Mouse (Mus musculus): Measurements from ENCODE around the gene Psma2. TPM values are rescaled to one million over a fixed set of nuclear protein-coding genes. Genes with fewer than 3 reads are reported as not detected.

Gene Psma2
- 10 to 100 TPM; 58.9 to 67.1 (median 64.5) TPM for total RNA-seq (2022)

DNA sequence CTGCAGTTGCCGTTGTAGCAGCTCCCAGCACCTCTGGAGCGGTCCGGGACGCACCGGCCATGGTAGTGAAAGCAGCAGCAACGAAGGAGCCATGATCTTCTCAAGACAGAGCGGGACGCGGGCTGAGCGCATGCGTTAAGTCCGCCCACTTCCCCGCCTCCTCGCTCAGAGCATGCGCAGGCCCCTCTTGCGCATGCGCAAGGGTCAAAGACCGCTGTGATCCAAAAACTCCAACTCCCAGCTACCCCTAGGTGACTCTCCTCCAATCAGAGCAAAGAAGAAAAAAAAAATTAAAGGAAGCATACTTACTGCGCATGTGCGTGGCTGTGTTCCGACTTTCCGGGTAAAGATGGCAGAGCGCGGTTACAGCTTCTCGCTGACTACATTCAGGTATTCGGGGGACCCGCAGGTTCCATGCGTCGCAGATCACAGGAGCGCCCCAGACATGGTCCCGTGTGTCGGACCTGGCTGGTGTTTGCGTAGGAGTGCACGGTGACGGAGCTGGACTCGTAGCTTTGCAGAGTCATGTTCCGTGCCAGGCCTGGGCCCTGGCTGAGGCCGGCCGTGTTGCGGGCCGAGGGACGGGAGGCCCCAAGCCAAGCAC, at the start of gene Psma2, which contains the start of gene Mrpl32:
Gene Psma2 (plus strand): TSS at position 315 of the 604 bp plus-strand sequence.
Gene Mrpl32 (minus strand): TSS at position 240 of the 604 bp plus-strand sequence.
- peak; percentile 89 to 98 for DNase-seq (ENCODE audit: low spot score in 2 of 2)

DNA sequence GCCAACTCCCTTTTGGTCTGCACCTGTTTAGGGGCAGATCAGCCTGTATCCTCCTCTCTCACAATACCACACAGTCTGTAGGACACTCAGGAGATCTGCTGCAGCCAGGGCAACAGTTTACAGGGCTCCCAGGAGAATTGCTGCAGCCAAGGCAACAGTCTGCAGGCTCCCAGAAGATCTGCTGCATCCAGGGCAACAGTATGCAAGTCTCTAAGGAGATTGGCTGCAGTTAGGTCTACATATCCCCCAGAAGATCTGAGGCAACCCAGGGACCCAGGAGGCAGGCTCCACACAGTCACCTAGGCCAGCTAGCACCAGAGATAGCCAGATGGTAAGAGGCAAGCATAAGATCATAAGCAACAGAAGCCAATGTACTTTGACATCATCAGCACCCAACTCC, 38.9 kb upstream of the Psma2 start:
- no peak for DNase-seq (ENCODE audit: low spot score in 2 of 2)

DNA sequence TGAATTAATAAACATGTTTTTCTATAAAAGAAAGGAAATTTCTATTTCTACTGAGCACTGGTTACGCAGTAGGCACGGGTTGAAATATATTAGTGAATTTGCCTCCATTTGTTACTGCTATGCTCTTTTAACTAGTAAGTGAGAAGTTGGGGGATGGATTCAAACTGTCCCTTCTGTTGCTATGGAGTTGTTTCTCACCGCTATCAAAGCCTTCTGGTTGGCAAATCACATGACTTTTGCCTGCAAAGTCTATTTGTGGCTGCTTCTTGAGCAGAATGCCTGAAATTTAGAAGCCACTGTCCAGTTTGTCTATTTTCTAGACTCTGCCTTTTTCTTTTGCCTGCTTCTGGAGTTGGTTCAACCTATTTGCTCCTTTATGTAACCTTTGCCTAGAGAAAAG, 32.6 kb upstream of the Psma2 start:
- no peak for DNase-seq (ENCODE audit: low spot score in 2 of 2)

- no peak for DNase-seq (ENCODE audit: low spot score in 2 of 2)
Observed at GRCm38 (mm10) chr13:14602744-14603143, 10.3 kb upstream of the Psma2 start.

GRCm38 (mm10) chr13:14607616-14608015, 5.4 kb upstream of the Psma2 start:
- DNase-seq (ENCODE audit: low spot score in 2 of 2) = no peak

DNA sequence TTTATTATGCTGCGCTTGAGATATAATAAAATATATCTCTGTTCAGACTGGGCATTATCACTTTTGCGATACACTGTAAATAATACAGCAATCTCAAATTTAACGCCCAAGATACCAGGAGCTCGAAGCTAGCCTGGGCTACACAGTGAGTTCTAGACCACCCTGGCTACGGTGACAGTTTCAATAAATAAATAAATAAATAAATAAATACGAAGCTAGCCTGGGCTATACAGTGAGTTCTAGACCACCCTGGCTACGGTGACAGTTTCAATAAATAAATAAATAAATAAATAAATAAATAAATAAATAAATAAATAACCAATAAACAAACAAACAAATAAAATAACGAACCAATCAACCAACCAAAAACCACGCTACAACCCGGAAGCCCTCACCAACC, 577 bp upstream of the Psma2 start:
- no peak for DNase-seq (ENCODE audit: low spot score in 2 of 2)

DNA sequence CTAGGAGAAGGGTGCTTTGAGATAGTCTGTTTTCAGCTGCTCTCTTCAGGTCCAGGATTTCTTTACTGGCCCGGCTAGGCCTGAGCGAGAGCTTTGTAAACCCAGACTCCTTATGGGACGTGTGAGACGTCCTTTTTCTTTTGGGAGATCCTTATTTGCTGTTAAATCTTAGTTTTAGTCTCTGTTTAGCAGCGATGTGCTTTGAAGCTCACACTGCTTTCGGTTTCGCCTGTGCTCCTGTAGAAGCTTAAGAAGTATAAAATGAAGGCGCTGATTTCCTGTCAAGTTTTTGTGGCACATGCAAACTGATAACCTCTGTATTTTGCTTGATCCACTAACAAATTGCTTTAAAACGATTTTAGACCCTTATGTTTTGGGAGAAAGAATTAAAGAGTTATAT, 513 bp downstream of the Psma2 start:
- no peak for DNase-seq (ENCODE audit: low spot score in 2 of 2)

GRCm38 (mm10) chr13:14618724-14619123, 5.7 kb downstream of the Psma2 start:
- DNase-seq (ENCODE audit: low spot score in 2 of 2) = peak; percentile 43 to 50

DNA sequence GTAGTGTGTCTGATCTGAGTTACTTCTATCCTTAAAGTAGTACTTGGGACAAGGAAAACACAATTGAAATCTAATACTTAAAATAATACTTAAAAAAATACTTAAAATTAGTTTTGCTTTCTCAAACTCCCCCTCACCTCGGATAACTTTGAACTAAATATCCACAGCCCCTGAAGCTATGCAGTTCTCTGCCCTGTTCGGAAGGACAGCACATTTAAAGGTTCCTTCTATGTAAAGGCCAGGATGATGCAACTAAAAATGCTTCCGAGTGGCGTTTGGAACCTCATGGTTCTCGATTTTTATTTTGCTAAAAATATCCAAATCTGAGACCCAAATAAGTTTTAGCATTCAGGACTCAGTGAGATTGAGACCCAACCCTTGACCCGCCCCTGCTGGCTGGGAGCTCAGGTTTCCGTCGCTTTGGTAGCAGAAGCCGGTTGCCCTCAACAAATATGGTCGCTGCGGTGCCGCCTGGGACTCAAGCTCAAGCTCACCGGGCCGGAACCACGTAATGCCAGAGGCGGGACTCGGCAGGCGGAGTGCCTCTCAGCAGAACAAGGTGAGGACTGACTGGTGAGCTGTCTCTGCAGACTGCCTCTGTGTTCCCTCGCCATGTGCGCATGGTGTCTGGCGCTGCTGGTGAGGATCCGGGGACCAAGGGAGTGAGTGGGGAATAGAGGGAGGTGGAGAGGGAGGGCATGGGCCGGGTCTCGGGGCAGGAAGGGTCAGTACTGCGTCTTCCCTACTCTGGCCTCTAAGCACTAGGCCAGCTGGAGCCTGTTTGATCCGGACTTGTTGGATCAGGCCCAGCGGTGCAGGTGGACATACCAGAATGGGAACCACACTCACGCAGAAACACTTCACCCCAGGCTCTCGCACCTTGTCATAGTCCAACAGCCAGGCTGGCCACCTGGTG, 16.9 kb downstream of the Psma2 start, which contains the start of gene AW209491:
Gene AW209491 (plus strand): TSS at position 429 of the 916 bp plus-strand sequence.
- DNase-seq (ENCODE audit: low spot score in 2 of 2) = peak; percentile 89 to 94

DNA sequence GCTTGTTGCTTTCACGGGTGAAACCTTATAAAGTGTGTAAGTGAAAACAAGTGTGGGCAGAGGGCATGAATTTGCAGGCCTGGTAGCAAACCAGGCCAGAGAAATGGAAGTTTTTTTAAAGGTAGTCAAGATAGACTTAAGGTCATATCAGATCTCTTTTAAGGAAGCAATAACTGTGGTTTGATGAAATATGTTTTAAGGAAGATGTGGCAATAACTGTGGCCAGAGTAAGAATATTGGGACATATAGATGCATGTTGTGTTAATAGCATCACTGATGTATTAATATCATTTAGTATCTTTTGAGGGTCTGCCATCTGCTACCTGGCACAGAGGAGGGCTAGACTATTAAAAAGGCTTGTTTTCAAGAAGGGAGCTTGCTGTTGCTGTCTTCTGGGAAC, 27.0 kb downstream of the Psma2 start:
- DNase-seq (ENCODE audit: low spot score in 2 of 2) = no peak

- DNase-seq (ENCODE audit: low spot score in 2 of 2) = no peak
Observed at GRCm38 (mm10) chr13:14649301-14649700, 36.3 kb downstream of the Psma2 start.

- DNase-seq (ENCODE audit: low spot score in 2 of 2) = no peak
Observed at GRCm38 (mm10) chr13:14667107-14667506, 54.1 kb downstream of the Psma2 start.

DNA sequence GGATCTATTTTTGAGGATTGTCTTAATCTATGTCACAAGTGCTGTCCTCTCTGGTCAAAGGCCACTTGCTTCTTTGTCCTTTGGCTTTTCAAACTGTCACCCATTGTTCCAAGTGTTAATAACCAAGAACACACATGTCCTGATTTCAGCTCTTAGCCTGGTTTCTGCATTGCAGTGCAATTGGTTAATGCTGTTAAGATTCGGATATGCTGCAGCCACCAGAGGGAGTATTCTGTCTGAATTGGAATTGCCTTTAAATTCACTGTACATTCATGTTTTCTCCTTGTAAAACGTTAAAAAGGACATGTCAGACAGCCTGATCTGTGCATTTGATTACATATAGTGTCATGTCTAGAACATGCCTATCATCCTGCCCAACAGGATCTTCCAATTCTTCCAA, 57.3 kb downstream of the Psma2 start:
- DNase-seq (ENCODE audit: low spot score in 2 of 2) = no peak

DNA sequence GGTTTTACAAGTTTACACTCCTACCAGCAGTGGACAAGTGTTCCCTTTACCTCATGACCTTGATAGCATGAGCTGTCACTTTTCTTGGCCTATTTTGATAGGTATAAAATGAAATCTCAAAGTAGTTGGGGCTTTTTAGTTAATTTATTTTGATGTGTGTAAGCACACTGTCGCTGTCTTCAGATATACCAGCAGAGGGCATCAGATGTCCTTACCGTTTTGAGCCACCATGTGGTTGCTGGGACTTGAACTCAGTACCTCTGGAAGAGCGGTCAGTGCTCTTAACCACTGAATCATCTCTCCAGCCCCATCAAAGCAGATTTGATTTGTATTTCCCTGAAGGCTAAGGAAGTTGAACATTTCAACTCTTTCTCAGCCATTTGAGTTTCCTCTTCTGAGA, 75.9 kb downstream of the Psma2 start:
- DNase-seq (ENCODE audit: low spot score in 2 of 2) = no peak

GRCm38 (mm10) chr13:14716801-14717200, 103.8 kb downstream of the Psma2 start:
- no peak for DNase-seq (ENCODE audit: low spot score in 2 of 2)

DNA sequence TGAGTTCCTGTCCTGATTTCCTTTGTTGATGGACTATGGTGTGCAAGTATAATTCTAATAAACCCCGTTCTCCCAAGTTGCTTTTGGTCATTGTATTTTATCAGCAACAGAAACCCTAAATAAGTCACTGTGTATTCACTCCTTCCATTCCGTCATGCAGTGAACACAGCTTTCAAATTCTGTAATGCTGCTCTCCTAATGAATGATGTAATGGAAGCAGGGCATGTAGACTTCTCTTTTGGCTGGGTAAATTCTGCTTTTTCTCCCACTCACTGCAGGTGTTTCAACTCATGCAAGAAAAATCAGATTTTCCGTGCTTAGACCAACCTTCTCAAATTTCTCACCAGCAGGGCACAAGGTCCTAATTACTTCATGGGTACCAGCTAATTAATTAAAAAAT, 104.7 kb downstream of the Psma2 start:
- DNase-seq (ENCODE audit: low spot score in 2 of 2) = no peak

Other genes starting within 250 kb of the Psma2 start
- gene Hecw1, start 90.0 kb upstream of the Psma2 start, total RNA-seq (2022) = 100 to 1,000 TPM; 101 to 122 (median 105) TPM
- 10 to 100 TPM; 24.0 to 29.4 (median 26.8) TPM for gene Mrpl32, start 75 bp upstream of the Psma2 start, total RNA-seq (2022)
- gene AW209491, start 16.9 kb downstream of the Psma2 start, total RNA-seq (2022) = 10 to 100 TPM; 23.1 to 26.6 (median 24.7) TPM

Data from left cerebral cortex, adult 8-10 months (tissue).